Mouse (Mus musculus) midbrain, postnatal 0 days (tissue): ENCODE measurements at regions not wholly inside any gene's neighbourhood (a gene's known extent, or its start where the extent isn't known, plus 50 kb on each side); places are given as distances from the start of the nearest gene placed in this dataset.

ENCODE experiments used
- ATAC-seq: fragments of 200-750 bp; cut with Nextera tagmentation; 2 replicates; pipeline ENCODE4 v1.8.0; 2017; ENCODE audit warnings: moderate number of reproducible peaks, mild to moderate bottlenecking, moderate TSS enrichment, moderate library complexity; ENCODE audit not compliant: low FRiP score
- DNase-seq: peaks from one replicate; pipeline ENCODE4 v3.0.0-alpha.2; 2015; ENCODE audit warnings: low spot score
- H3K27ac ChIP-seq: fragments of 300-500 bp; sonication (generic); 2 replicates; pipeline ENCODE4 v1.5.1; 2014; ENCODE audit warnings: low read depth, mild to moderate bottlenecking, low read length, mixed read lengths
- H3K27me3 ChIP-seq: fragments of 300-500 bp; sonication (generic); 2 replicates; pipeline ENCODE4 v1.6.1; 2014; ENCODE audit warnings: low read length, control low read depth, mixed read lengths; ENCODE audit not compliant: insufficient read depth
- H3K36me3 ChIP-seq: fragments of 300-500 bp; sonication (generic); 2 replicates; pipeline ENCODE4 v1.6.1; 2014; ENCODE audit warnings: low read length, control low read depth, mixed read lengths; ENCODE audit not compliant: insufficient read depth
- H3K4me1 ChIP-seq: fragments of 300-500 bp; sonication (generic); 2 replicates; pipeline ENCODE4 v1.6.1; 2014; ENCODE audit warnings: mild to moderate bottlenecking, control low read depth, antibody characterized with exemption, low read length, mixed read lengths; ENCODE audit not compliant: insufficient read depth
- H3K4me2 ChIP-seq: fragments of 300-500 bp; sonication (generic); 2 replicates; pipeline ENCODE4 v1.6.1; 2014; ENCODE audit warnings: low read depth, mild to moderate bottlenecking, low read length, mixed read lengths; ENCODE audit not compliant: poor library complexity, severe bottlenecking
- H3K4me3 ChIP-seq: fragments of 300-500 bp; sonication (generic); 2 replicates; pipeline ENCODE4 v1.5.1; 2014; ENCODE audit warnings: low read depth, mild to moderate bottlenecking, low read length, moderate library complexity
- H3K9ac ChIP-seq: fragments of 300-500 bp; sonication (generic); replicated peaks from 2 replicates; pipeline ENCODE4 v1.6.1; 2014; ENCODE audit warnings: mild to moderate bottlenecking, low read length, moderate library complexity, mixed read lengths; ENCODE audit not compliant: poor library complexity, severe bottlenecking
- H3K9me3 ChIP-seq: fragments of 300-500 bp; sonication (generic); 2 replicates; pipeline ENCODE4 v1.6.1; 2016; ENCODE audit warnings: low read length, control low read depth
- CTCF ChIP-seq: IDR thresholded peaks from 2 replicates; pipeline ENCODE4 v1.5.1; 2016; ENCODE audit warnings: antibody characterized with exemption, mild to moderate bottlenecking
- WGBS: fragments of 180-500 bp; shearing (Covaris S2); extraction: QIAGEN DNeasy Blood & Tissue Kit; methylation state at CpG from one replicate; pipeline ENCODE4 v1.1.7; 2014; 5-methylcytosine and 5-hydroxymethylcytosine counted together

- H3K9me3 ChIP-seq: no peaks in the 10 kb centered on the region
- H3K27me3 ChIP-seq: no peaks in the 10 kb centered on the region
- no peaks in the 10 kb centered on the region for H3K36me3 ChIP-seq
- 93% methylated on average over 6 of the region's 6 CpGs for WGBS
- no peak for TF ChIP-seq CTCF
- DNase-seq: no peak
- H3K9ac ChIP-seq: no peak overlapping the region
- H3K4me2 ChIP-seq: no peak overlapping the region
- no peak overlapping the region for H3K27ac ChIP-seq
- ATAC-seq: no peak
- no peaks in the 10 kb centered on the region for H3K4me1 ChIP-seq
- H3K4me3 ChIP-seq: no peak overlapping the region
Measured at GRCm38 (mm10) chr4:105403686-105404085, 246.5 kb downstream of the Plpp3 start.

- Histone ChIP-seq H3K27ac (no peak overlapping the region), H3K4me1 (no peaks in the 10 kb centered on the region), H3K9ac (no peak overlapping the region), H3K27me3 (no peaks in the 10 kb centered on the region), H3K4me2 (no peak overlapping the region), H3K9me3 (no peaks in the 10 kb centered on the region), H3K36me3 (no peaks in the 10 kb centered on the region), H3K4me3 (no peak overlapping the region)
- no peak for TF ChIP-seq CTCF
- no peak for ATAC-seq
- no peak for DNase-seq
- 96% methylated on average over 5 of the region's 5 CpGs for WGBS
Measured at GRCm38 (mm10) chr4:105405728-105406127, 248.6 kb downstream of the Plpp3 start.

GRCm38 (mm10) chr4:105406786-105407464, 249.8 kb downstream of the Plpp3 start:
- Histone ChIP-seq H3K36me3 (no peaks in the 10 kb centered on the region), H3K4me2 (no peak overlapping the region), H3K9ac (no peak overlapping the region), H3K27me3 (no peaks in the 10 kb centered on the region), H3K4me1 (no peaks in the 10 kb centered on the region), H3K4me3 (no peak overlapping the region), H3K27ac (no peak overlapping the region), H3K9me3 (no peaks in the 10 kb centered on the region)
- no peak for DNase-seq
- ATAC-seq: no peak
- no peak for TF ChIP-seq CTCF
- WGBS: 74% methylated on average over 14 of the region's 14 CpGs

- Histone ChIP-seq H3K9me3 (no peaks in the 10 kb centered on the region), H3K4me3 (no peak overlapping the region), H3K27ac (no peak overlapping the region), H3K9ac (no peak overlapping the region), H3K36me3 (no peaks in the 10 kb centered on the region), H3K4me1 (no peaks in the 10 kb centered on the region), H3K4me2 (no peak overlapping the region), H3K27me3 (no peaks in the 10 kb centered on the region)
- no peak for TF ChIP-seq CTCF
- ATAC-seq (no peak), DNase-seq (no peak)
- 76% methylated on average over 9 of the region's 9 CpGs for WGBS
Measured at GRCm38 (mm10) chr4:105408896-105409295, 251.7 kb downstream of the Plpp3 start.

GRCm38 (mm10) chr4:105417166-105417565, 260.0 kb downstream of the Plpp3 start:
- DNase-seq (no peak), ATAC-seq (no peak)
- TF ChIP-seq CTCF: no peak
- no peak overlapping the region for H3K27ac ChIP-seq
- no peak overlapping the region for H3K9ac ChIP-seq
- no peaks in the 10 kb centered on the region; the same call in 1 of the 2 replicates for H3K9me3 ChIP-seq
- no peaks in the 10 kb centered on the region; the same call in 1 of the 2 replicates for H3K27me3 ChIP-seq
- H3K4me2 ChIP-seq: no peak overlapping the region
- no peak overlapping the region for H3K4me3 ChIP-seq
- H3K36me3 ChIP-seq: no peaks in the 10 kb centered on the region
- 95% methylated on average over 3 of the region's 3 CpGs for WGBS
- no peaks in the 10 kb centered on the region for H3K4me1 ChIP-seq

GRCm38 (mm10) chr4:105422466-105422865, 265.3 kb downstream of the Plpp3 start:
- ATAC-seq: no peak
- no peak for TF ChIP-seq CTCF
- Histone ChIP-seq H3K27me3 (no peaks in the 10 kb centered on the region; the same call in 1 of the 2 replicates), H3K36me3 (no peaks in the 10 kb centered on the region), H3K4me2 (no peak overlapping the region), H3K27ac (no peak overlapping the region), H3K9me3 (no peaks in the 10 kb centered on the region), H3K9ac (no peak overlapping the region), H3K4me3 (no peak overlapping the region), H3K4me1 (no peaks in the 10 kb centered on the region)
- DNase-seq: no peak
- 72% methylated on average over 7 of the region's 7 CpGs for WGBS
